Mouse (Mus musculus): ENCODE measurements around the gene Gpr25. TPM values are rescaled to one million over a fixed set of nuclear protein-coding genes. Genes with fewer than 3 reads are reported as not detected.

Gene Gpr25
- total RNA-seq, 2 experiments from 2014 or later = 5.5 to 7.7 TPM

Other genes starting within 250 kb of the Gpr25 start
- 1 to 10 TPM; 1.6 to 3.6 TPM for gene Ascl5, start 210.1 kb downstream of the Gpr25 start, total RNA-seq (2021)
- 1 to 10 TPM in 1 of 2 experiments, under 1 TPM in 1; 0.81 to 2.3 TPM for gene Cacna1s, start 208.1 kb downstream of the Gpr25 start, total RNA-seq (2021)
- gene Kif21b, start 129.5 kb downstream of the Gpr25 start, total RNA-seq (2021) = 10 to 100 TPM; 52.0 to 68.8 TPM
- gene Mroh3, start 48.0 kb downstream of the Gpr25 start, total RNA-seq (2021) = 1 to 10 TPM in 1 of 2 experiments, under 1 TPM in 1; 0.54 to 1.2 TPM
- 1 to 10 TPM; 2.5 to 3.3 TPM for gene Inava, start 26.6 kb downstream of the Gpr25 start, total RNA-seq (2021)
- 100 to 1,000 TPM; 129 to 138 TPM for gene Camsap2, start 85.2 kb upstream of the Gpr25 start, total RNA-seq (2021)
- 10 to 100 TPM in 1 of 2 experiments, 1 to 10 TPM in 1; 9.5 to 11.5 TPM for gene Ddx59, start 154.4 kb upstream of the Gpr25 start, total RNA-seq (2021)
- under 1 TPM; 0.07 to 0.20 TPM for gene Kif14, start 205.5 kb upstream of the Gpr25 start, total RNA-seq (2021)

Data from left cerebral cortex, postnatal 36 days (tissue).